Mouse (Mus musculus) hindbrain, embryonic 11.5 days (tissue): ENCODE measurements around the gene Ngp. TPM values are rescaled to one million over a fixed set of nuclear protein-coding genes. Genes with fewer than 3 reads are reported as not detected.

Experiments used
- ATAC-seq: fragments of 200-750 bp; cut with Nextera tagmentation; 2 replicates; pipeline ENCODE4 v1.8.0; 2017; ENCODE audit warnings: mild to moderate bottlenecking, moderate TSS enrichment, moderate library complexity; ENCODE audit not compliant: low FRiP score
- DNase-seq: peaks from one replicate; pipeline ENCODE4 v3.0.0-alpha.2; 2015; ENCODE audit warnings: low spot score
- H3K27ac ChIP-seq: fragments of 300-500 bp; sonication (generic); 2 replicates; pipeline ENCODE4 v1.5.1; 2014; ENCODE audit warnings: mild to moderate bottlenecking, low read depth, low read length
- H3K27me3 ChIP-seq: fragments of 300-500 bp; sonication (generic); 2 replicates; pipeline ENCODE4 v1.6.1; 2014; ENCODE audit warnings: mild to moderate bottlenecking, low read length, moderate library complexity, mixed read lengths; ENCODE audit not compliant: control insufficient read depth, insufficient read depth
- H3K36me3 ChIP-seq: fragments of 300-500 bp; sonication (generic); 2 replicates; pipeline ENCODE4 v1.6.1; 2014; ENCODE audit warnings: mild to moderate bottlenecking, low read length, moderate library complexity, mixed read lengths; ENCODE audit not compliant: control insufficient read depth, insufficient read depth
- H3K4me1 ChIP-seq: fragments of 300-500 bp; sonication (generic); replicated peaks from 2 replicates; pipeline ENCODE4 v1.6.1; 2014; ENCODE audit warnings: low read length, mixed read lengths; ENCODE audit not compliant: control insufficient read depth, insufficient read depth
- H3K4me2 ChIP-seq: fragments of 300-500 bp; sonication (generic); replicated peaks from 2 replicates; pipeline ENCODE4 v1.6.1; 2014; ENCODE audit warnings: mild to moderate bottlenecking, low read depth, low read length
- H3K4me3 ChIP-seq: fragments of 300-500 bp; sonication (generic); 2 replicates; pipeline ENCODE4 v1.5.1; 2014; ENCODE audit warnings: low read depth, low read length
- H3K9ac ChIP-seq: fragments of 300-500 bp; sonication (generic); 2 replicates; pipeline ENCODE4 v1.6.1; 2014; ENCODE audit warnings: low read depth, low read length
- H3K9me3 ChIP-seq: fragments of 300-500 bp; sonication (generic); 2 replicates; pipeline ENCODE4 v1.6.1; 2016; ENCODE audit warnings: low read length; ENCODE audit not compliant: control insufficient read depth
- WGBS: fragments of 180-500 bp; shearing (Covaris S2); extraction: QIAGEN DNeasy Blood & Tissue Kit; methylation state at CpG from one replicate; pipeline ENCODE4 v1.1.7; 2014; 5-methylcytosine and 5-hydroxymethylcytosine counted together
- polyA plus RNA-seq: library from polyadenylated mRNA; unstranded; fragments of >200 nt; fragmentation: Nextera tagmentation; extraction: Ambion mirVana; gene quantifications from 2 replicates; pipeline ENCODE4 v1.2.1, GENCODE M21; 2014

Ngp gene
- polyA plus RNA-seq, 1 experiment from 2014 or later = 0.14 TPM

DNA sequence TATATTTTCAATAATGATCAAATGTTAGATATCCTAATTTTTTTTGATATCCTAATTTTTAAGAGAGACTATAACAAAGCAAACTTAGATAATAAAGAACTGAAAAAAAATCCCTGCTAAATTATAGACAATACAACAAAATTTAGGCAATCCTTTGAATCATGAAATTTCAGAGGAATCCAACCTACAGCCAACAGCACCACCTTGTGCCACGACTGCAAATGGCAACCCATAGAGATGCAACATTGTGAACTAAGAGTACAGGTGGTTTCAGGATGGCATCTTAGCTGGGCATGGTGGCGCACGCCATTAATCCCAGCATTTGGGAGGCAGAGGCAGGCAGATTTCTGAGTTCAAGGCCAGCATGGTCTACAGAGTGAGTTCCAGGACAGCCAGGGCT, 46.6 kb downstream of the Ngp start:
- ATAC-seq (no peak), DNase-seq (peak; percentile 18)
- Histone ChIP-seq H3K27me3 (no peaks in the 10 kb centered on the region), H3K36me3 (no peaks in the 10 kb centered on the region), H3K9me3 (no peaks in the 10 kb centered on the region), H3K4me3 (no peak overlapping the region), H3K9ac (no peak overlapping the region), H3K4me1 (no peaks in the 10 kb centered on the region), H3K4me2 (no peak overlapping the region), H3K27ac (no peak overlapping the region)
- 80% methylated on average over 3 of the region's 3 CpGs for WGBS

Other genes starting within 250 kb of the Ngp start
- gene Cspg5, start 176.0 kb upstream of the Ngp start, polyA plus RNA-seq = 12.6 and 15.0 TPM in 2 replicates
- 35.1 and 41.9 TPM in 2 replicates for gene Elp6, start 114.6 kb upstream of the Ngp start, polyA plus RNA-seq
- 22.5 and 26.0 TPM in 2 replicates for gene Scap, start 86.5 kb upstream of the Ngp start, polyA plus RNA-seq
- gene Ptpn23, start 11.5 kb upstream of the Ngp start, polyA plus RNA-seq = 15.3 and 18.5 TPM in 2 replicates
- gene Klhl18, start 56.9 kb downstream of the Ngp start, polyA plus RNA-seq = 9.2 and 9.7 TPM in 2 replicates
- 3.3 and 3.9 TPM in 2 replicates for gene Kif9, start 57.2 kb downstream of the Ngp start, polyA plus RNA-seq
- 48.3 and 60.9 TPM in 2 replicates for gene Setd2, start 112.8 kb downstream of the Ngp start, polyA plus RNA-seq
- 21.9 and 22.0 TPM in 2 replicates for gene Nradd, start 204.7 kb downstream of the Ngp start, polyA plus RNA-seq
- gene Nbeal2, start 234.4 kb downstream of the Ngp start, polyA plus RNA-seq = 1.9 and 2.4 TPM in 2 replicates
- gene Ccdc12, start 236.8 kb downstream of the Ngp start, polyA plus RNA-seq = 141 and 145 TPM in 2 replicates